Mouse (Mus musculus) hindbrain, embryonic 15.5 days (tissue): ENCODE measurements around the gene Scaf4. TPM values are rescaled to one million over a fixed set of nuclear protein-coding genes. Genes with fewer than 3 reads are reported as not detected.
"Not testable (repeated sequence)": the region's sequence is repeated elsewhere in the genome, so short reads cannot be mapped to it uniquely, and the experiment has no call there.

ENCODE experiments used
- ATAC-seq: fragments of 200-750 bp; cut with Nextera tagmentation; 2 replicates; pipeline ENCODE4 v1.8.0; 2017; ENCODE audit warnings: low read depth, moderate number of reproducible peaks, moderate TSS enrichment; ENCODE audit not compliant: low FRiP score
- H3K27ac ChIP-seq: fragments of 300-500 bp; sonication (generic); replicated peaks from 2 replicates; pipeline ENCODE4 v1.5.1; 2015; ENCODE audit warnings: mild to moderate bottlenecking, inconsistent platforms
- H3K27me3 ChIP-seq: fragments of 300-500 bp; sonication (generic); 2 replicates; pipeline ENCODE4 v1.6.1; 2015; ENCODE audit warnings: control low read depth, inconsistent platforms
- H3K36me3 ChIP-seq: fragments of 300-500 bp; sonication (generic); 2 replicates; pipeline ENCODE4 v1.6.1; 2015; ENCODE audit warnings: control low read depth, inconsistent platforms
- H3K4me1 ChIP-seq: fragments of 300-500 bp; sonication (generic); replicated peaks from 2 replicates; pipeline ENCODE4 v1.6.1; 2015; ENCODE audit warnings: control low read depth, inconsistent platforms
- H3K4me2 ChIP-seq: fragments of 300-500 bp; sonication (generic); 2 replicates; pipeline ENCODE4 v1.6.1; 2015; ENCODE audit warnings: moderate library complexity, mild to moderate bottlenecking, inconsistent platforms
- H3K4me3 ChIP-seq: fragments of 300-500 bp; sonication (generic); 2 replicates; pipeline ENCODE4 v1.5.1; 2015; ENCODE audit warnings: mild to moderate bottlenecking, inconsistent platforms
- H3K9ac ChIP-seq: fragments of 300-500 bp; sonication (generic); 2 replicates; pipeline ENCODE4 v1.6.1; 2015; ENCODE audit warnings: inconsistent platforms
- H3K9me3 ChIP-seq: fragments of 300-500 bp; sonication (generic); 2 replicates; pipeline ENCODE4 v1.6.1; 2016; ENCODE audit warnings: control low read depth, inconsistent platforms
- WGBS: fragments of 180-500 bp; shearing (Covaris S2); methylation state at CpG from one replicate; pipeline ENCODE4 v1.1.7; 2015; 5-methylcytosine and 5-hydroxymethylcytosine counted together
- polyA plus RNA-seq: library from polyadenylated mRNA; unstranded; fragments of >200 nt; fragmentation: Nextera tagmentation; extraction: Ambion mirVana; gene quantifications from 2 replicates; pipeline ENCODE4 v1.2.1, GENCODE M21; 2015

Scaf4 gene
- polyA plus RNA-seq, 1 experiment from 2014 or later = 29.2 TPM

DNA sequence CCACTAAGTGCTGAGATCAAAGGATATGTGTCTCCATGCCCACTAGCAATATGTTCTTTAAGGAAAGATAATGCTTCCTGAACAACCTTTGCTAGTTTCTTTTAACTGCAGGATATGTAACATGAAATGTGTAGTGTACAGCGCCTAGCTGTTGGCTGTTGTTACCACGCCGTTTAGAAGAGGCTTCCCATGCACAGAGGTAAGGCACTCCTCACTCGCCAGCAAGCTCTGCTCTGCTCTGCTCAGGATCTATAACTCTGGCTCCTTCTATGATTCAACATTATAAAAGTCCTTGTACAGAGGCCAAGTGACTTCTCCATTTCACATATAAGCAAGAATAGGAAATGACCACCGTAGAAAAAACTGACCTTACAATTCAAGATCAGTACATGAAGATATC is 24.7 kb downstream of the Scaf4 start:
- peaks cover 47% of the 10 kb centered on the region for H3K36me3 ChIP-seq
- H3K27ac ChIP-seq = no peak overlapping the region

GRCm38 (mm10) chr16:90258950-90259349 is 25.4 kb downstream of the Scaf4 start:
- WGBS = 87% methylated on average over 7 of the region's 7 CpGs
- no peak overlapping the region for H3K27ac ChIP-seq
- H3K9ac ChIP-seq = no peak overlapping the region
- no peaks in the 10 kb centered on the region for H3K9me3 ChIP-seq
- H3K4me2 ChIP-seq = no peak overlapping the region
- no peak overlapping the region for H3K4me3 ChIP-seq
- peaks cover 51% of the 10 kb centered on the region for H3K36me3 ChIP-seq
- ATAC-seq = no peak
- H3K27me3 ChIP-seq = no peaks in the 10 kb centered on the region
- H3K4me1 ChIP-seq = no peaks in the 10 kb centered on the region

More for the DNA sequence above, 24.7 kb downstream of the Scaf4 start:
- Histone ChIP-seq H3K4me1 (no peaks in the 10 kb centered on the region), H3K9me3 (no peaks in the 10 kb centered on the region), H3K27me3 (no peaks in the 10 kb centered on the region), H3K9ac (no peak overlapping the region), H3K4me3 (no peak overlapping the region), H3K4me2 (no peak overlapping the region)
- WGBS = 88% methylated on average over 5 of the region's 5 CpGs
- ATAC-seq = no peak

GRCm38 (mm10) chr16:90252521-90252920 is 31.8 kb downstream of the Scaf4 start:
- no peaks in the 10 kb centered on the region for H3K27me3 ChIP-seq
- H3K4me3 ChIP-seq = no peak overlapping the region
- H3K36me3 ChIP-seq = peaks cover 64% of the 10 kb centered on the region
- no peak overlapping the region for H3K27ac ChIP-seq
- no peaks in the 10 kb centered on the region for H3K9me3 ChIP-seq
- 94% methylated on average over 2 of the region's 2 CpGs for WGBS
- H3K4me1 ChIP-seq = no peaks in the 10 kb centered on the region
- no peak for ATAC-seq
- no peak overlapping the region for H3K9ac ChIP-seq
- no peak overlapping the region for H3K4me2 ChIP-seq

GRCm38 (mm10) chr16:90251256-90251655 is 33.0 kb downstream of the Scaf4 start:
- ATAC-seq, H3K4me2 ChIP-seq, H3K9me3 ChIP-seq, H3K9ac ChIP-seq, H3K4me1 ChIP-seq, H3K27me3 ChIP-seq, H3K4me3 ChIP-seq, H3K27ac ChIP-seq: not testable (repeated sequence)
- 85% methylated on average over 3 of the region's 3 CpGs for WGBS
- peaks cover 62% of the 10 kb centered on the region for H3K36me3 ChIP-seq

- no peaks in the 10 kb centered on the region for H3K9me3 ChIP-seq
- H3K9ac ChIP-seq = no peak overlapping the region
- ATAC-seq = no peak
- no peaks in the 10 kb centered on the region for H3K27me3 ChIP-seq
- WGBS = 85% methylated on average over 7 of the region's 7 CpGs
- no peak overlapping the region for H3K27ac ChIP-seq
- H3K4me2 ChIP-seq = no peak overlapping the region
- H3K4me1 ChIP-seq = no peaks in the 10 kb centered on the region
- H3K4me3 ChIP-seq = no peak overlapping the region
- peaks cover 67% of the 10 kb centered on the region for H3K36me3 ChIP-seq
Observed at GRCm38 (mm10) chr16:90250099-90250498, 34.2 kb downstream of the Scaf4 start.

GRCm38 (mm10) chr16:90242426-90243304 is 41.6 kb downstream of the Scaf4 start:
- Histone ChIP-seq H3K27ac (no peak overlapping the region), H3K36me3 (peaks cover 78% of the 10 kb centered on the region), H3K4me3 (no peak overlapping the region), H3K9me3 (no peaks in the 10 kb centered on the region), H3K27me3 (no peaks in the 10 kb centered on the region), H3K4me1 (no peaks in the 10 kb centered on the region), H3K4me2 (no peak overlapping the region), H3K9ac (no peak overlapping the region)
- WGBS = 62% methylated on average over 17 of the region's 17 CpGs
- no peak for ATAC-seq

- Histone ChIP-seq H3K9ac (no peak overlapping the region), H3K27ac (no peak overlapping the region), H3K27me3 (no peaks in the 10 kb centered on the region), H3K36me3 (peaks cover 71% of the 10 kb centered on the region), H3K4me1 (no peaks in the 10 kb centered on the region), H3K4me2 (no peak overlapping the region), H3K9me3 (no peaks in the 10 kb centered on the region), H3K4me3 (no peak overlapping the region)
- no peak for ATAC-seq
- WGBS = 76% methylated on average over 4 of the region's 4 CpGs
Observed at GRCm38 (mm10) chr16:90241875-90242274, 42.4 kb downstream of the Scaf4 start.

- WGBS = 92% methylated on average over 6 of the region's 6 CpGs
- ATAC-seq = no peak
- H3K27ac ChIP-seq = no peak overlapping the region
- H3K27me3 ChIP-seq = no peaks in the 10 kb centered on the region
- H3K4me1 ChIP-seq = no peaks in the 10 kb centered on the region
- H3K9me3 ChIP-seq = no peaks in the 10 kb centered on the region
- H3K4me2 ChIP-seq = no peak overlapping the region
- no peak overlapping the region for H3K4me3 ChIP-seq
- H3K36me3 ChIP-seq = peaks cover 53% of the 10 kb centered on the region
- no peak overlapping the region for H3K9ac ChIP-seq
Observed at GRCm38 (mm10) chr16:90239128-90239746, 45.1 kb downstream of the Scaf4 start.

DNA sequence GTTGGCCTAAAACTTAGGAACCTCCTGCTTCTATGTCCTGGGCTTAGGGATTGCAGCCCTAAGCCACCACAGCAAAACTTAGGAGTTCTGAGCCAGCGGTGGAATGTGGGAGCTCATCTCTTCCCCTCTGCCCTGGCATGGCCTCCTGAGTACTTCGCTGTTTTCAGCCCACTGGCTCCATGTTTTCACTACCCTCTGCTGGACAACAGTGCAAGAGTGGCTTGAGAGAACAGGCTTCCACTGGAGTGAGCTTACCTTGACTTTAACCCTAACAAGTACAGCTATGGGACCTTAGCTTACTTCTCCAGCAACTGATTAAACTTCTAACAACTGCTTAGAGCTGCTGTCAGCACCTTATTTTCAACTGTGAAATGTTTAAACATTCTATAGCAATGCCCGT is 49.1 kb downstream of the Scaf4 start:
- no peak overlapping the region for H3K4me2 ChIP-seq
- H3K27ac ChIP-seq = no peak overlapping the region
- ATAC-seq = no peak
- 90% methylated on average over 3 of the region's 3 CpGs for WGBS
- no peaks in the 10 kb centered on the region for H3K27me3 ChIP-seq
- H3K9me3 ChIP-seq = no peaks in the 10 kb centered on the region
- H3K36me3 ChIP-seq = peaks cover 21% of the 10 kb centered on the region
- no peak overlapping the region for H3K9ac ChIP-seq
- no peak overlapping the region for H3K4me3 ChIP-seq
- H3K4me1 ChIP-seq = no peaks in the 10 kb centered on the region

- H3K9me3 ChIP-seq = no peaks in the 10 kb centered on the region
- no peak overlapping the region for H3K4me2 ChIP-seq
- 78% methylated on average over 6 of the region's 6 CpGs for WGBS
- H3K27me3 ChIP-seq = no peaks in the 10 kb centered on the region
- H3K27ac ChIP-seq = no peak overlapping the region
- no peaks in the 10 kb centered on the region for H3K4me1 ChIP-seq
- ATAC-seq = no peak
- no peak overlapping the region for H3K4me3 ChIP-seq
- H3K9ac ChIP-seq = no peak overlapping the region
- H3K36me3 ChIP-seq = peaks cover 17% of the 10 kb centered on the region
Observed at GRCm38 (mm10) chr16:90234617-90235016, 49.7 kb downstream of the Scaf4 start.

DNA sequence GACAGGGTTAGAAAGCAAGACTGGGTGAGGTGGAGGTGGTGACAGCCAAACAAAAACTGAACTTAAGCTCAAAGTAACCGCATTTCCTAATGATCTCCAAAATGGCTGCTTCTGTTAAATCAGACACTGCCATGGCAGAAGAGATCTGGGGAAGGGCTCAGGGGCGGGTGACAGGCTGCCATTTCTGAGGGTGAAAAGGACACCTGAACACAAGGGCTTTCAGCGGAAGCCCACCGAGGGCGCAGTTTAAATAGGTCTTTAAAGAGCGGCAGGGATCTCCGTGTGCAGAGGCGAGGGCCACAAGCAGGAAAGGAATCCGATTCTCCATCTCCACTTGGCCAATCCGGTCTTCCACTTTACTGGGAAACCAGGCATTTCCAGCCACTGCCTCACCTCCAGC is 50.6 kb downstream of the Scaf4 start:
- peaks cover 14% of the 10 kb centered on the region for H3K36me3 ChIP-seq
- no peak overlapping the region for H3K4me2 ChIP-seq
- no peaks in the 10 kb centered on the region for H3K27me3 ChIP-seq
- no peak for ATAC-seq
- no peaks in the 10 kb centered on the region for H3K4me1 ChIP-seq
- H3K4me3 ChIP-seq = no peak overlapping the region
- 96% methylated on average over 10 of the region's 10 CpGs for WGBS
- no peak overlapping the region for H3K27ac ChIP-seq
- H3K9ac ChIP-seq = no peak overlapping the region
- no peaks in the 10 kb centered on the region for H3K9me3 ChIP-seq

DNA sequence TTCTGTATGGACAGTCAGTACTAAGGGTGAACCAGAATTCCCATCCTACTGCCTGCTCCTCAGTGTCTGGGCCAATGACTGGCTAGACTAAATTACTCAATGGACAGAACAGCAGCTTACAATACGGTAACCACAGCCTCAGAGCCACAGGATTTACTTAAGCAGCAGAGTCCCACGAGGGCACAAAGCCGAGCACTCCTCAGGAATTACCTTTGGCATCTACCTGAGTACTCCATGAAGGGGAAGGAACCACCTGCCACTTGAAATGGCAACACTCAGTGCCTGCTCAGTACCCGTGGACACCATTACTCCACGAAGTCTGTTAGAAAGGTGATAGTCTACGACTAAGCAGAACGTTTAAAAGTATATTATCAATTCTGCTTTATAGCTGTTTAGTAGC is 53.0 kb downstream of the Scaf4 start:
- ATAC-seq = no peak
- WGBS = 89% methylated on average over 7 of the region's 7 CpGs
- no peak overlapping the region for H3K9ac ChIP-seq
- H3K27ac ChIP-seq = no peak overlapping the region
- H3K4me3 ChIP-seq = no peak overlapping the region
- no peaks in the 10 kb centered on the region for H3K4me1 ChIP-seq
- no peaks in the 10 kb centered on the region for H3K27me3 ChIP-seq
- H3K36me3 ChIP-seq = peaks cover 27% of the 10 kb centered on the region
- H3K4me2 ChIP-seq = no peak overlapping the region
- no peaks in the 10 kb centered on the region for H3K9me3 ChIP-seq
